In the genomic region with DNA sequence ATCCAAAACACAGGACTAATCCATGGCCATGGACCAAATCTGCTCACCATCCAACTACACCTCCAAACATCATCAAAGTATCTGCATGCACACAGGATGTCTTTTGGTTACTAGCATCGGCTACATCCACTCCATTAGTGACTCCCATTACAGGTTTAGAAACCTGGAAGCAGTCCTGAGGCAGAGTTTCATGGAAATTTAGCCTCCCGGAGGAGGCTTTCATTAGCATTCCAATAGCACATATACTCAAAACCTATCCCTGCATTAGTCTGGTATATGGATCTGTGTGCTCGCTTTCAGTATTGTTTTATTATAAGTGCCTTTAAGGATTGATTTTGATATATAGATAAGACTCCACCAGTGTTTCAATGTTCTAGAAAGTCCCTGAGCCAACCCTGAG, we compare ENCODE assay signal across 41 mouse cellular contexts. TPM values are rescaled to one million over a fixed set of nuclear protein-coding genes. Genes with fewer than 3 reads are reported as not detected.
"Had no signal": no experiment of that assay in that cellular context is flagged by ENCODE, and none has a peak within 500 bp of the region (broad histone marks: within the 10 kb centered on the region; RNA-seq: fewer than 3 reads in every experiment).

No protein-coding gene starts in this region.

- ATAC-seq: hindbrain, embryonic 16.5 days; inflammation-experienced regulatory T-cells, adult 6 months; intestine, embryonic 15.5 days; intestine, postnatal 0 days; liver, embryonic 12.5 days had no signal

- H3K9me3 ChIP-seq: heart, embryonic 10.5 days; heart, embryonic 12.5 days; hindbrain, embryonic 10.5 days; hindbrain, embryonic 12.5 days; intestine, embryonic 15.5 days; limb, embryonic 10.5 days; limb, embryonic 12.5 days; liver, embryonic 12.5 days had no signal

- H3K4me2 ChIP-seq: heart, embryonic 12.5 days; hindbrain, embryonic 12.5 days; hindbrain, embryonic 14.5 days; intestine, embryonic 15.5 days; limb, embryonic 12.5 days; liver, embryonic 12.5 days had no signal

- H3K4me3 ChIP-seq: heart, embryonic 10.5 days; heart, embryonic 12.5 days; hindbrain, embryonic 10.5 days; hindbrain, embryonic 12.5 days; intestine, embryonic 15.5 days; layer of hippocampus, adult 2 months; left cerebral cortex, adult 2 months; limb, embryonic 10.5 days; limb, embryonic 12.5 days; liver, embryonic 12.5 days had no signal

- H3K9ac ChIP-seq: heart, embryonic 12.5 days; hindbrain, embryonic 12.5 days; hindbrain, embryonic 14.5 days; intestine, embryonic 15.5 days; limb, embryonic 12.5 days; liver, embryonic 12.5 days; liver, embryonic 14.5 days had no signal

- DNase-seq: gastrocnemius, postnatal 10 days; gastrocnemius, postnatal 25 days; heart, adult 18-20 months; heart, postnatal 10 days; heart, postnatal 4 days; kidney, adult 18-20 months; kidney, adult 8-10 months; kidney, postnatal 10 days; kidney, postnatal 25 days; kidney, postnatal 4 days; liver had no signal

- H3K36me3 ChIP-seq: heart, embryonic 10.5 days; heart, embryonic 12.5 days; hindbrain, embryonic 10.5 days; hindbrain, embryonic 12.5 days; intestine, embryonic 15.5 days; limb, embryonic 10.5 days; limb, embryonic 12.5 days; liver, embryonic 12.5 days had no signal

- H3K27ac ChIP-seq: heart, embryonic 10.5 days; hindbrain, embryonic 10.5 days; hindbrain, embryonic 12.5 days; hindbrain, embryonic 14.5 days; intestine, embryonic 15.5 days; layer of hippocampus, adult 2 months; left cerebral cortex, adult 2 months; limb, embryonic 10.5 days; limb, embryonic 12.5 days; liver, embryonic 12.5 days; liver, embryonic 14.5 days had no signal

- H3K4me1 ChIP-seq: heart, embryonic 10.5 days; heart, embryonic 12.5 days; hindbrain, embryonic 10.5 days; hindbrain, embryonic 12.5 days; intestine, embryonic 15.5 days; limb, embryonic 10.5 days; limb, embryonic 12.5 days; liver, embryonic 12.5 days had no signal

- H3K27me3 ChIP-seq: heart, embryonic 12.5 days; hindbrain, embryonic 12.5 days; intestine, embryonic 15.5 days; limb, embryonic 12.5 days; liver, embryonic 12.5 days had no signal

RNA-seq across cellular contexts. Expression of a gene that starts 7.9 kb away (rescaled TPM):
- total RNA-seq: gastrocnemius, adult 18-20 months; gastrocnemius, postnatal 10 days; gastrocnemius, postnatal 25 days; gastrocnemius, postnatal 4 days; granulocyte monocyte progenitor cell, adult 5-6 weeks; heart, adult 18-20 months; heart, adult 8-10 months; heart, postnatal 10 days; heart, postnatal 25 days; heart, postnatal 4 days; layer of hippocampus, adult 2 months; layer of hippocampus, postnatal 10 days; layer of hippocampus, postnatal 25 days; left cerebral cortex, adult 2 months; left cerebral cortex, postnatal 14 days; left cerebral cortex, postnatal 36 days had no signal
- polyA plus RNA-seq: heart, embryonic 10.5 days; heart, embryonic 12.5 days; heart, embryonic 14.5 days; heart, embryonic 16.5 days; hindbrain, embryonic 10.5 days; hindbrain, embryonic 12.5 days; hindbrain, embryonic 14.5 days; hindbrain, embryonic 16.5 days; inflammation-experienced regulatory T-cells, adult 6 months; intestine, embryonic 15.5 days; intestine, postnatal 0 days; kidney, embryonic 14.5 days; kidney, embryonic 16.5 days; limb, embryonic 10.5 days; limb, embryonic 12.5 days; limb, embryonic 14.5 days; liver, embryonic 12.5 days; liver, embryonic 14.5 days; liver, embryonic 16.5 days had no signal

RNA-seq across cellular contexts. Expression of a gene that starts 11.5 kb away (rescaled TPM):
- total RNA-seq: gastrocnemius, adult 18-20 months; gastrocnemius, postnatal 10 days; gastrocnemius, postnatal 25 days; granulocyte monocyte progenitor cell, adult 5-6 weeks; heart, adult 18-20 months; heart, adult 8-10 months; heart, postnatal 10 days; heart, postnatal 25 days; heart, postnatal 4 days; layer of hippocampus, adult 2 months; layer of hippocampus, postnatal 10 days; layer of hippocampus, postnatal 25 days; left cerebral cortex, adult 2 months; left cerebral cortex, postnatal 14 days; left cerebral cortex, postnatal 36 days had no signal
- polyA plus RNA-seq: heart, embryonic 10.5 days; heart, embryonic 12.5 days; heart, embryonic 14.5 days; hindbrain, embryonic 10.5 days; hindbrain, embryonic 12.5 days; hindbrain, embryonic 14.5 days; hindbrain, embryonic 16.5 days; inflammation-experienced regulatory T-cells, adult 6 months; intestine, embryonic 15.5 days; intestine, postnatal 0 days; kidney, embryonic 14.5 days; limb, embryonic 10.5 days; limb, embryonic 12.5 days; limb, embryonic 14.5 days; liver, embryonic 12.5 days; liver, embryonic 14.5 days; liver, embryonic 16.5 days had no signal

RNA-seq across cellular contexts. Expression of a gene that starts 25.3 kb away (rescaled TPM):
- total RNA-seq: gastrocnemius, adult 18-20 months; gastrocnemius, postnatal 10 days; gastrocnemius, postnatal 25 days; gastrocnemius, postnatal 4 days; granulocyte monocyte progenitor cell, adult 5-6 weeks; heart, adult 18-20 months; heart, adult 8-10 months; heart, postnatal 10 days; heart, postnatal 25 days; heart, postnatal 4 days; layer of hippocampus, adult 2 months; layer of hippocampus, postnatal 10 days; layer of hippocampus, postnatal 25 days; left cerebral cortex, adult 2 months; left cerebral cortex, postnatal 14 days; left cerebral cortex, postnatal 36 days had no signal
- polyA plus RNA-seq: heart, embryonic 10.5 days; heart, embryonic 12.5 days; heart, embryonic 14.5 days; heart, embryonic 16.5 days; hindbrain, embryonic 10.5 days; hindbrain, embryonic 12.5 days; hindbrain, embryonic 14.5 days; hindbrain, embryonic 16.5 days; inflammation-experienced regulatory T-cells, adult 6 months; intestine, embryonic 15.5 days; intestine, postnatal 0 days; kidney, embryonic 14.5 days; kidney, embryonic 16.5 days; limb, embryonic 10.5 days; limb, embryonic 12.5 days; limb, embryonic 14.5 days; liver, embryonic 12.5 days; liver, embryonic 14.5 days; liver, embryonic 16.5 days had no signal

RNA-seq across cellular contexts. Expression of a gene that starts 35.5 kb away (rescaled TPM):
- total RNA-seq: gastrocnemius, adult 18-20 months; gastrocnemius, postnatal 10 days; gastrocnemius, postnatal 25 days; gastrocnemius, postnatal 4 days; granulocyte monocyte progenitor cell, adult 5-6 weeks; heart, adult 18-20 months; heart, adult 8-10 months; heart, postnatal 10 days; heart, postnatal 25 days; heart, postnatal 4 days; layer of hippocampus, adult 2 months; layer of hippocampus, postnatal 10 days; layer of hippocampus, postnatal 25 days; left cerebral cortex, adult 2 months; left cerebral cortex, postnatal 14 days; left cerebral cortex, postnatal 36 days had no signal
- polyA plus RNA-seq: heart, embryonic 10.5 days; heart, embryonic 12.5 days; heart, embryonic 14.5 days; heart, embryonic 16.5 days; hindbrain, embryonic 10.5 days; hindbrain, embryonic 12.5 days; hindbrain, embryonic 14.5 days; hindbrain, embryonic 16.5 days; inflammation-experienced regulatory T-cells, adult 6 months; intestine, embryonic 15.5 days; intestine, postnatal 0 days; kidney, embryonic 14.5 days; kidney, embryonic 16.5 days; limb, embryonic 10.5 days; limb, embryonic 12.5 days; limb, embryonic 14.5 days; liver, embryonic 12.5 days; liver, embryonic 14.5 days; liver, embryonic 16.5 days had no signal

RNA-seq across cellular contexts. Expression of a gene that starts 36.9 kb away (rescaled TPM):
- total RNA-seq: gastrocnemius, adult 18-20 months; gastrocnemius, postnatal 10 days; gastrocnemius, postnatal 25 days; gastrocnemius, postnatal 4 days; granulocyte monocyte progenitor cell, adult 5-6 weeks; heart, adult 18-20 months; heart, adult 8-10 months; heart, postnatal 10 days; heart, postnatal 25 days; heart, postnatal 4 days; layer of hippocampus, adult 2 months; layer of hippocampus, postnatal 10 days; layer of hippocampus, postnatal 25 days; left cerebral cortex, adult 2 months; left cerebral cortex, postnatal 14 days; left cerebral cortex, postnatal 36 days had no signal
- polyA plus RNA-seq: heart, embryonic 10.5 days; heart, embryonic 12.5 days; heart, embryonic 14.5 days; heart, embryonic 16.5 days; hindbrain, embryonic 10.5 days; hindbrain, embryonic 12.5 days; hindbrain, embryonic 14.5 days; hindbrain, embryonic 16.5 days; inflammation-experienced regulatory T-cells, adult 6 months; intestine, embryonic 15.5 days; intestine, postnatal 0 days; kidney, embryonic 14.5 days; kidney, embryonic 16.5 days; limb, embryonic 10.5 days; limb, embryonic 12.5 days; limb, embryonic 14.5 days; liver, embryonic 12.5 days; liver, embryonic 14.5 days; liver, embryonic 16.5 days had no signal
